Mouse (Mus musculus) monocyte, adult 2 months (primary cell): Measurements from ENCODE around the gene Mknk2.

ENCODE experiments used
- DNase-seq, 2 experiments: peaks; one replicate each; pipeline ENCODE4 v3.0.0; 2022; ENCODE audit warnings: low spot score in 2 of 2, low read depth in 1 of 2

The Mknk2 gene

GRCm38 (mm10) chr10:80670531-80670930 lies 7.4 kb downstream of the Mknk2 start:
- no peak for DNase-seq

GRCm38 (mm10) chr10:80669737-80670485 lies 8.0 kb downstream of the Mknk2 start:
- DNase-seq: no peak

DNA sequence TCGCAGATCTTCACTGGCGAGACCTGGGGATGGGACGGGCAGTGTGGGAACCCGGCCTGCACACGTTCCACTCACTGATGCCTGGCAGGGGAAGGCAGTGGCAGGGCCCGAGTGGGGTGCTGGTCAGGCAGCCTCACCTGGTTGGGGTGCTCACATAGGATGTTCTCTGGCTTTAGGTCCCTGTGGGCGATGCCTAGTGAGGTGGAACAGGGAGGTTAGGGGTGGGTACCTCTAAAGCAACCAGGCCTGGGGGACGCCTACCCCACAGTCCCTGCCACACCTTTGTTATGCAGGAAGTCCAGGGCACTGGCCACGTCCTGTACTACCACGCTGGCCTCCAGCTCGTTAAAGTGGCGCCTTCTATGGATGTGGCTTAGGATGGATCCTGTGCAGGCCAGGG lies 8.9 kb downstream of the Mknk2 start:
- no peak for DNase-seq

DNA sequence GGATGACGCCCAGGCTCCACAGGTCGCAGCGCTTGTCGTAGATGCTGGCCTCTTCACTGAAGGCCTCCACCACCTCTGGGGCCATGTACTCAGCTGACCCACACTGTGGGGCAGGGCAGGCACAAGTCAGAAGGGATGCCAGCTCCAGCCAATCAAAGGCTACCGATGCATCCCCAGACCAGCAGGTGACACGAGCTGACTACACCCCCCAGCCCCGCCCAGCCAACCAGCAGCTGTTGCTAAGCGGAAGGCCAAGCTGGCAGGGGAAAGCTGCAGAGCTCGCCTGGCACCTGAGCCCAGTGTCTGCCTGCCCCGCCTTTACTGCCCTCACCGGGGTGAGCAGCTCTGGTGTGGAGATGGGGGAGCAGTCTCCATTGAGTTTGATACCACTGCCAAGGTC lies 9.3 kb downstream of the Mknk2 start:
- DNase-seq: no peak

GRCm38 (mm10) chr10:80666837-80667412 lies 11.0 kb downstream of the Mknk2 start:
- no peak for DNase-seq

DNA sequence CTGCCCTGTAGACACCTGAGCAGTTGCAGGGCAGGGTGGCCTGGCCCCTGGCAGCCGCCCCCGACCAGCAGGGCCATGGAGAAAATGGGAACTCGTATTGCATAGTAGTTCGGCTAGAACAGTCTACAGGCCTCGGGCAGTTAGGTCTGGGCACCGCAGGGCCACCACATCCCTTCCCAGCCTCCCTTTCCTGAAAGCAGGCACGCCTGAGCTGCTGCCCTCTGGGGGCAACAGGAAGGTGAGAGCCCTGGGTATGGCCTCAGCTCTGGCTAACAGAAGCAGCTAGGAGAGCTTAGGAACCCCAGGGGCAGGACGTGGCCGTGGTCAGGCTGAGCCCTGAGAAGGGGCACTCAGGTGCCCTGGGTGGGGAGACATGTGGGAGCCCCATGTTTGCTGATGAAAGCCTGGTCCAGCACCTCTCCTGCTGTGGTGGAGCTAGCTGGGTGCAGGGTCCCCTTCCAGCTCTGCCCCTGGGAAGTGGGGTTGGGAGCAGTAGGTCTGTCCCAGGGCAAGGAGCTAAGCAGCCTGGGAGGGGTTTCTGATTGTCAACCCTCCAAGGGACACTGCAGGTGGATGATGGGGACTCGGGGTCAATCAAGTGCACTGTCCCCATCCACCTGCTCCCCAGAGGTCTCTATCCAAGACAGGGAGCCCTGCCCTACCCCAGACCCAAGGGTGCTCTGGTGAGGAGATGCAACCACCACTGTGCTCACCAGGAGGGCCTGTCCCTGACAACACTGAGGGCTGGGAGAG lies 11.8 kb downstream of the Mknk2 start:
- DNase-seq: no peak

- DNase-seq: no peak
Measured at GRCm38 (mm10) chr10:80665459-80665858, 12.5 kb downstream of the Mknk2 start.

DNA sequence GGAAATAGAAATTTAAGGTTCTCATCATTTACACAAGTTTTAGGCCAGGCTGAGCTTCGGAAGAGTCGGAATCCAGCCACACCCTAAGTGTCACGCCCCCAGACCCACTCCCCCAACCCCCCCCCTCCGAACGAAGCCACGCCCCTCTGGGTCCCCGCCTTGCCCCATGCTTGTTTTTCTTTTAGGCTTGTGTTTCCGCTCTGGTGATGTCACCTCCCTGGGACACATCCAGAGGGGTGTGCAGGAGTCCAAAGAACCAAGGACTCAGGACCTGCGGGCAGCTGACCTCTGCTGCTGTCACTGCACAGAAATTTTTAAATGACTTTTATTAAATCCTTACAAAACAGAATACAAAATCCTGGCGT lies 12.9 kb downstream of the Mknk2 start:
- DNase-seq: no peak

GRCm38 (mm10) chr10:80664197-80665015 lies 13.5 kb downstream of the Mknk2 start:
- DNase-seq: peak in 1 of 2 experiments; percentile 26

DNA sequence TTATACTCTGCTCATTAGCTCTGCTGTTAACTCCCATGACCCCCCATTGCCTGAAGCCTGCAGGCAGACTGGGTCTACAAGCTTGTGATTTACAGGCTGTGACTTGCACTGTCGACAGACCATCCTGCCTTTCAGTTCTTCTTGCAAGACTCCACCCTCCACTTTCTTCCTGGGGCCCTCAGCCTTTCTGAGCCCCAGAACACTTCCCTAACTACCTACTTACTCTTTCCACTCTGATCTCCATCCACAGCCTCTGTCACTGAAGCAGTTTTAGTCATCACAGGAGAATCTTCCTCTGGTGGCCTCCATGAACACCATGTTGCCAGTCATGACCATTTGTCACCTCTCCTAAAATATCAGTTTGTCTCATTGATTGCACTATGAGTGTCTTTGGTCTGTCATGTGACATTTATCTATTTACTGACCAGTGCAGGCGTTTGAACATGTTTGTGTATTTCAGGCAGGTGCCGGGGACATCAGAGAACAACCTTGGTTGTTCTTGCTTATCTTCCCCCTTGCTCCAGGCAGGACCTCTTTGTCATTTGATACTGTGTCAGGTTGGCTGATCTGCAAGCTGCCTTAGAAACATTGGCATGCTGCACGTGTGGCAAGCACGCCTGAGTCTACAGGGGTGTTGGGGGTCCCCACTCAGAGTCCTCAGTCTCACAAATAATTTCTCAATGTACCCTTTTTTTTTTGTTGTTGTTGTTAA lies 14.3 kb downstream of the Mknk2 start:
- DNase-seq: no peak

DNA sequence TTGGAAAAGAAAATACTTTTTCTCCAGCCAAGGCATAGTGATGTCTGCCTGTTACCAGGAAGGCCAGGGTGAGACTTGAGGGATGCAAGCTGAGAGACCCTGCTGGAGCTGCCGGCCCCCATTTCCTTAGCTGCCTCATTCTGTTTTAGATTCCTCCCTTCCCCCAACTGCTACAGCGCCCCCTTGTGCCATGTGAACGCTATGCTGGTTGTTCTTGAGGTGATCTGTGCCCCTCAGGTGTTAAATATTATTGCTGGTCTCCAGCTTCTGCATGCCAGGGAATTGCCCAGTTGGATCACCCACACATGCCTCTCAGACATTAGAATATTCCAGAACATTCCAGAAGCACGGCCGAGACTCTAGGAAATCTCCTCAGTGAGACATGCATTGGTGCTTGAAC lies 16.8 kb downstream of the Mknk2 start:
- peak in 1 of 2 experiments; percentile 36 for DNase-seq

DNA sequence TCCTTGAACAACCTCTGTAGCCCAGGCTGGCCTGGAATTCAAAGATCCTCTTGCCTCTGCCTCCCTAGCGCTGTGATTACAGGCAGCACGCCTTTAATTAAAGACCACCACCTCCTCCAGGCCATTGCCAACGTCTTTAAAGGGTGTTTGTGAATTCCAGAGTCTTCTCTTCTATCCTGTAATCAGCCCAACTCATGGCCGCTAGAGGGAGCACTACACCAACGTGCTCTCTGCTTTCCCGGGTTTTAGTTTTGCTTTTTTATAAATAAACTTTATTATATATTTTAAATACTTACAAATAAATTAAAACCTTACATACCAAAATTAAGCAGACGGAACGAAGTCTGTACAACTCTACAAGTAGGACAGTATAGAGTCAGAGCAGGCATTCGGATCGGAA lies 18.7 kb downstream of the Mknk2 start:
- peak in 1 of 2 experiments; percentile 37 for DNase-seq

- DNase-seq: no peak
Measured at GRCm38 (mm10) chr10:80658841-80659202, 19.1 kb downstream of the Mknk2 start.

GRCm38 (mm10) chr10:80658194-80658840 lies 19.6 kb downstream of the Mknk2 start:
- DNase-seq: no peak

DNA sequence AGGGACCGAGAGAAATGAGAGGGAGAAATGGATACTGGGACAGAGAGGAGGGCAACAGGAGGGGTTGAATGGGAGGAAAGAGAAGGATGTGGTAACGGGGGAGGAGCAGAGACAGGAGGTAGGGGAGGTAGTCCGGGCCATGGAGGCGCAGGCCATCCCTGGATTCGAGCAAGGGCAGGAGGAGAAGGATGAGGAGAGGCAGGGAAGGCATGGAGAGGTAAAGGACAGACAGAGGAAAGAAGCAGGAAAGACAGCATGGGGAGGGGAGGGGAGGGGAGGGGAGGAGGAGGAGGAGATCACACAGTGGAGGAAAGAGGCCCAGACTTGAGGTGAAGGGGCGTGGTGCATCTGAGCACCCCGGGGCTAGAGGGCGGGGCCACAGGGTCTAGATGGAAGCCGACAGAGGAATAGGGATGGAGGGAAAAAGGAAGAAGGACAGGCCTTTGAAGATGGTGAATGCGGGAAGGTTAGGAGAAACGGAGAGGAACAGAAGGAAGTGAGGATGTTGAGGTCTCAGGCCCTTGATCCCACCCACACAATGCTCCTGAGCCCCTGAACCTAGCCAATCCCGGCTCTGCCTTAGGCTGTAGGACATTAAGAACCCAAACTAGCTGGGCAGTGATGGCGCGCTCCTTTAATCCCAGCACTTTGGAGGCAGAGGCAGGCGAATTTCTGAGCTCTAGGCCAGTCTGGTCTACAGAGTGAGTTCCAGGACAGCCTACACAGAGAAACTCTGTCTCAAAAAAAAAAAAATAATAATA lies 20.9 kb downstream of the Mknk2 start, which contains the start of gene Btbd2:
Gene Btbd2, minus strand, starts transcription at position 209 of the 761 bp plus-strand sequence.
- DNase-seq: no peak

- peak; percentile 70 to 82 for DNase-seq
Measured at GRCm38 (mm10) chr10:80656130-80656862, 21.6 kb downstream of the Mknk2 start.

DNA sequence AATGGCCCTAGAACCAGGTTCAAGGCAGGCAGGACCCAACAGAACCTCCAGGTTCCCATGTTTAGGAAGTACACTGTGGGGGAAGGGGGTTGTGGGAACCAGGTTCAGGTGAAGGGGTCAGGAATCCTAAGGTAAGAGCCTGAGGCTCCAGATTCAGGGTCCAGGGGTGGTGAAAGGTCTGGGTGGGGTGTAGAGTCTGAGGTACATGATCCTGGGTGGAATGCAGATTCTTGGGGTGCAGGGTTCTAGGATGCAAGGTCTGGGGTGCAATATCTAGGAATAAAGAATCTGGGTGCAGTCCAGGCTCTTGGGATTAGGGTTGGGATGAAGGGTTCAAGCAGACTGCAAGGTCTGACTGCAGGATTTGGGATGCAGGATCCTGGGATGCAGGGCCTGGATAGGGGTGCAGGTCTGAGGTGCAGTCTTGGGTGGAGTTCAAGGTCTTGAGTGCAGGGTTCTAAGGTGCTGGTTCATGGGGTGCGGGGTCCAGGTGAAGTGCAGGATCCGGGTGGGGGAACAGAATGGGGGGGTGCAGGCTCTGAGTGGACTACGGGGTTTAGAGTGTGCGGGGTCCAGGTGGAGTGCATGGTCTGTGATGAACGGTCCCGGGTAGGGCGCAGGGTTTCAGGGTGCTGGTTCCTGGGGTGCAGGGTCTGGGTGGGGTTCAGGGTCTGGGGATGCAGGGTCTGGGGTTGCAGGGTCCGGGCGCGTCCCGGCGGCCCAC lies 22.3 kb downstream of the Mknk2 start:
- DNase-seq: no peak

GRCm38 (mm10) chr10:80654866-80655265 lies 23.0 kb downstream of the Mknk2 start:
- DNase-seq: no peak
